Mouse (Mus musculus): ENCODE data around the gene U2af2.

DNA sequence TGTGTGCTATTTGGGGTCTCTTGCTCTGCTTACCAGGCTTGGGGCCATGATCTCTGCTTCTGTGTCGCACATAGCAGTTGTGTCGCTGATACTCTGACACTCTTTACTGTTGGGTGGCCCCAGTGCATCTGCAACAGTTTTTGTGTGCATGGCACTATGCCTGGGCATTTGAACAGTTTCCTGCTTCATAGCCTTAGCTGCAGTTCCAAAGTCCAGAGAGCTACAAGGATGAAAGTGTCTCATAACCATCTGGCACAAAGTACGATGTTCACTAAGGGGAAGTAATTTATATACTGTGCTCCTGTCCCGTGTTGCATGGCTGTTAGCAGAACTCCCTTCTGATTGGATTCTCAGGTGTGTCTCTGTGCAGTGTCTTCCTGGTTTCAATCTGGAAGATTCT, 25.9 kb downstream of the U2af2 start:
- TF ChIP-seq CTCF (IDR thresholded peaks at IDR 0.05; ENCODE audit: borderline replicate concordance, control insufficient read depth, extremely low read depth, insufficient read depth, low read length, poor library complexity) (no peak), POLR2A (IDR thresholded peaks at IDR 0.05; ENCODE audit: control insufficient read depth, extremely low read depth, insufficient read depth, low read length, poor library complexity) (no peak)
